Mouse (Mus musculus): ENCODE measurements around the gene Fxyd5.

DNA sequence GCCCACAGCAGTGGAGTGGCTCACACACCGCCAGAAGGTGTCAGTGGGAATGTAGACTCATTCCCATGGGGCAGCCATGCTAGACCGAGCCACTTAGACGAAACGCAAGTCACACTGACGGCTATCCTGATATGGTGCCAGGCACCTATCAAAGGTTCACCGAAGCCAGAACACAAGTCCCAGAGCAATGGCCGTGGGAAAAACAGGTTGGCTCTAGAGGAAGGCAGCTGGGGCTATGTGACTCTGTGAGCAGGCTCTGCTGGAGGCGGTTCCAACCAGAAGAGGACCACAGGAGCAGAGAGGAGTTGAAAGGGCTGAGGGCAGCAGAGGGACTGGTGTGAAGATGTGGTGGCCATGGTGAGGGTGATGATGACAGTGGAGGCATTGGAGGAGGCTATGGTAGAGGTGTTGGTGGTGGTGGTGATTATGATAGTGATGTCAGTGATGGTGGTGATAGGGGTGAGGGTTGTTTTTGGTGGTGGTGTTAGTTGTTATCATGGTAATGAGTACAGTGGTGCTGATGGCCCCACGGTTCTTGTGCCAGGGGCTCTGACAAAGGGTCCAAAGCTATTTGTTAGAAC lies 44.0 kb upstream of the Fxyd5 start:
- TF ChIP-seq CTCF (IDR thresholded peaks at IDR 0.05; ENCODE audit: borderline replicate concordance, extremely low read depth, insufficient read depth, insufficient read length): no peak
- no peak for TF ChIP-seq POLR2A (IDR thresholded peaks at IDR 0.05; ENCODE audit: borderline replicate concordance, extremely low read depth, insufficient read depth, insufficient read length, poor library complexity, severe bottlenecking)

Data from brain, embryonic 14.5 days (tissue).